Mouse (Mus musculus) mouse embryonic stem cell (cell line): ENCODE measurements around the gene Tnfaip2.

ENCODE experiments used
- in situ Hi-C, 2 experiments: fragments of 300-500 bp; cut with MboI; formaldehyde crosslinking; loops; 1 replicate in 1 of 2; 3 replicates in 1 of 2; pipeline ENCODE4 v1.14.3; 2019 to 2020; ENCODE audit warnings: low sequenced_read_pairs in 2 of 2, low pct_unique_long_range_greater_than_20kb in 1 of 2, mixed read lengths in 1 of 2; ENCODE audit not compliant: unreplicated experiment in 1 of 2

The Tnfaip2 gene

DNA sequence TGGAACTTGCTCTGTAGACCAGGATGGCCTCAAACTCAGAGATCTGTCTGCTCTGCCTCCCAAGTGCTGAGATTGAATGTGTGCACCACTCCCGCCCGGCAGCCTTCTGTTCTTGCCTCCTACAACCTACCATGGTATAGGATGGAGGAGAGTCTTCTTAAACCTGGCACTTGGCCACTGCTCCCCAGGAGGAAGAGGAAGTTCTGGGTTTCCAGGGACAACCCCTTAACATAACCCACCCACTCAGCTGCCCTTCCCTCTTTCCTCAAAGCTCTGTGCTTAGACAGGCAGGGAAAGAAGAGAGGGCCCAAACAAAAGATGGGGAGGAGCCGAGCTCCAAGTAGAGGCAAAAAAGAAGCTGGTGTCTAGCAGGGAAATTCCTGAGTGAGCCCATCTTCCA lies 746 bp upstream of the Tnfaip2 start:
- in situ Hi-C loops = no loop called here

DNA sequence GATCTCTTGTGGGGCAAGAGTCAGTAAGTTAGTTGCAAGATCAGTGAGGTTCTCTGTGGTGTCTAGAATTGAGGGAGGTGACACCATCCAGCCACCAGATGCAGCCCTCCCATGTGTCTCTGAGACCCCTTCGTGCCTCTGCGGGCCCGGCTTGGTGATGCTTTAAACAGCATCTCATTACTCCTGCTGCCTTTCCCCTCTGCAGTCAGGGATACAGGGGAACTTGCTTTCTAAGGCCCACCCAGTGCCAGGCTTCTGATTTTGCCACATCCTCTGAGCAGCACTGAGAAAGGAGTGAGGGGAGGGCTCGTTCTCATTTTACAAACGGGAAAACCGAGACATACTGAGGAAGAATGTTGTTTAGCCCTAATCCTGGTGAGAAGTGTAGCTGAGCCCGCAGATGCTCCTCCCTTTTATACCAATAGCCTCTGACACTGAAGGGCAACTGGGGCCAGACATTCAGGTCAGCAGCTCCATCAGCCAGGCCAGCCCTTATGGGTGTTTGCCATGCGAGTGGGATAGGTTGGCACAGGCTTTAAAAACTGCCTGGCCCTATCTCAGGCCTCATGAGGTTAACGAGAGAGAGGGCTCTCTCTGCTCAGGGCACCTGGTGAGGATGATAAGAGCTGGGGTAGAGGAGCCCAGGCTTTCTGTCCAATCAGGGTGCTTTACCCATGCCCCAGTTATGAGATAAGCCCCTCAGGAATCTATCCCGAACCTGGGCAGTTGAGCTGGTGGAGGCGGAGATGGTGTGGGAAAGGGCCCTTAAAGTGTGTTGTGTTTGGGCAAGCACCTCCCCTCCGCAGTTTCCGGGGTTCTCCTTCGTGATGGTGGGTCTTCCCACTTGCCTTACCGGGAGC lies 972 bp downstream of the Tnfaip2 start:
- in situ Hi-C loops = no loop called here

DNA sequence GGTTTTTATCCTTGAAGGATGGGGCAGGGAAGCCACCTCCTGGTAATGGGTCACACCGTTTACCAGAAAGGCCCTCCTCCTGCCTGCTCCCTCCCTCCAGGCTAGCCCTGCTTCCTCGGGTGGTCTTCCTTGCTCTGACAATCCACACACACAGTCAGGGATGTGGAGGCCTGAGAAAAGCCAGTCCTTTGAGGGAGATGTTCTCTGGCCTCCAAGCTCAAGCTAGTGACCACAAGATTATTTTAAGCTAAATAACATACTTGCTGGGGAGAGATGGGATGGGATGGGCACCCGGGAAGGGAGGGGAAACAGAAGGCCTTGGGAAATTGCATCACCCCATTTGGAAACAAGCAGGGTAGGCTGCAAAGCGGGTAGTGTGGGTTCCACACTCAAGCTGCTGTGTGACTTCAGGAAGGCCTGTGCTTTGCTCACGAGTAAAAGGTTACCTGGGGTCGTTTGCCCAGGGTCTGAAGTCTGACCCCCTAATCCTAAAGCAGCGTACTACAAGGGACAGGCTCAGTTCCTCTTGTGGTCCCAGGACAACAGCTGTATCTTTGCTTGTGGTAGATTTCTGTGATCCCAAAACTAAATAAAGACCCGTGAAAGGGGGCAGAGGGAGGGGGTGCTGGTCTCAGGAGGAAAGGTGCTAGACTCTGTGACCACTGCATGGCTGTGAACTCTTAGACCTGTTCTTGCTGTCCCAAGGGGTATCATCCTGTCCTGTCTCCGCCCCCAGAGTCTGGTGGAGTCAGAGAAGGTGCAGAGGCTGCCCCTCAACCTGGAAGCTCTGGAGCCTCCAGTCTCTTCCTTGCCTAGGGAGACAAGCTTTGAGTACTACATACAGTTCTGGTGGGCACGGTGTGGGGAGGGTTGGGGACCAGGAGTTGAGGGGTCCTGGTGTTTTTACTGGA lies 1.9 kb downstream of the Tnfaip2 start:
- in situ Hi-C loops = no loop called here

DNA sequence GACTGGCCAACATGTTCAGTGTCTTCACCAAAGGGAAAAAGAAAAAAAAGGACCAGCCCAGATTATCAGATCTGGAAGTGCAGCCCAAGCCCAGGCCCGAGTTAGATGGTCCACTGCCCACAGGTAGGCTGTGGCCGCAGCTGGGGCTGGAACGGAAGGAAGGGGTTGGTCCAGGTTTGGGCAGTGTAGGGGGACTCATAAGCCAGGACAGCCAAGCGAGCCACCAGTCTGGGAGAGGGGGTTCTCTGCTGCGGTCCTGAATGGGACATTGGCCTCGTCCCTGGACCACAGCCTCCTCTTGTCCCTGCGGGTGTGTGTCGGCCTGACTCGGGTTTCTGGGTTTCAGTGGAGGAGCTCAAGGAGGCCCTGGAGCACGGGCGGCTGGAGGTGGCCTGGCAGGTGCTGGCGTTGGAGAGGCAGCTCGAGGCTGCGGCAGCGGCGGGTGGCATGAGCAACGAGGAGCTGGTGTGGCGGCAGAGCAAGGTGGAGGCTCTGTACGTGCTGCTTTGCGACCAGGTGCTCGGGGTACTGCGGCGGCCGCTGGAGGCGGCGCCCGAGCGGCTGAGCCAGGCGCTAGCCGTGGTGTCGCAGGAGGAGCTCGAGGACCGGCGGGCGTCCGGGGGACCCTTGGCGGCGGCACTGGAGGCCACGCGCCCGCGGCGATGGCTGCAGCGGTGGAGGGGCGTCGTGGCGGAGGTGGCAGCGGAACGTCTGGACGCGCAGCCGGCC lies 3.1 kb downstream of the Tnfaip2 start:
- in situ Hi-C loops = no loop called here

DNA sequence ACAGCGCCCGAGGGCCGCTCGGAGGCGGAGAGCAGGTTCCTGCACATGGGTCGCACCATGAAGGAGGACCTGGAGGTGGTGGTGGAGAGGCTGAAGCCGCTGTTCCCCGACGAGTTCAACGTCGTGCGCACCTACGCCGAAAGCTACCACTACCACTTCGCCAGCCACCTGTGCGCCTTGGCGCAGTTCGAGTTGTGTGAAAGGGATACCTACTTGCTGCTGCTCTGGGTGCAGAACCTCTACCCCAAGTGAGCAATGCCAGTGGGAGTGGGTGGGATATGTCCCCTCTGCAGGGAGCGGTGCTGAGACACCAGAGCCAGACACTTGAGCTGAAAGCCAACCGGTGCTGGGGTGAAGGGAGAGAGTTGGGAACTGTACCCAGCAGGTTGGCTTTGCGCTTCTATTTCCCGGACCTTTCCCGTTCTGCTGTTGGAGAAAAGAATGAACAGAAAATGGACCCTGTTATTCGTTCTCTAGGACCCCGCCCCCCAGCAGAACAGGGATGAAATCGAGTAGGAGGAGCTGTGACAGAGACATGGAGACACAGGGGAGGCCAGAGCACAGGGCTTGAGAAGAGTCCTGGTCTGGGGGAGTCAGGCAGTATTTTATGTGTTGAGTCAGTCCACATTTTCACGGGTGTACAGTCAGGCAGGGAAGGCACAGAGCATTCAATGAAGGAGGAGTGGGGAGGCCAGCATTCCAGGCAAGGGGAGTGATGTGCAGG lies 3.8 kb downstream of the Tnfaip2 start:
- in situ Hi-C loops = no loop called here

DNA sequence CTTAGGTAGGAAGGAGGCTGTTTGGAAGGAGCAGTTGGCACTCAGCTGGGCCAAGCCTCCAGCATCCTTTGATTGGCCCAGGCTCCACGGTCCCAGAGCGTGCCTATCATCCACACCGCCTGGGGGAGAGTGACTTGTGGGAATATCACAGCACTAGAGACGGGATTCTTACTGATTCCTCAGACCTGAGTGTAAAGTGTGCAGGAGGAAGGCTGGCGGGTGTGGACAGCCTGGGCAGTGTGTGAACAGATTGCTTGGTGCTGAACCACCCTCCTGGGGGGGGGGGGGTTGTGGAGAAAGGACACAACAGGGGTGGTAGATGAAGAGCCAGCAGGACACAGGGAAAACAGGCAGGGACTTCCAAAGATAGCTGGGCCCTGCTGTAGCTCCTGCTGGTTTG lies 4.5 kb downstream of the Tnfaip2 start:
- in situ Hi-C loops = no loop called here

DNA sequence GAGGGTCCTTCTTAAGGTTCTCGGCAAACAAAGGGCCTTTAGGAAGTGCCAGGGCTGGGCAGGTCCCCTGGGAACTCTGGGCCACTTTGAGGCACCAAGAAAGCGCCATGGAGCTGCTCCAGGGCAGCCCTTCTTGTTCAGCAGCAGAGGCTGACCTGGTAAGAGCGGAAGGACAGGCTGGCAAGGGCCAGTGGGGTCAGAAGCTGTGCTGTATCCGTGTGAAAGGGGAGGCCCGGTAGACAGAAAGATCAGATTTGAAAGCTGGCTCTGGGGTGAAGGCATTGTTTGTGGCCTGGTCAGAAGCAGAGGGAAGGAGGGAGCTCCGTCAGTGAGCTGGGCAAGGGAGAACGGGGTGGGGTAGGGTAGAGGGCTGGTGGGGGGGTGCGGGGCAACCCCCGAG lies 5.1 kb downstream of the Tnfaip2 start:
- in situ Hi-C loops = no loop called here

DNA sequence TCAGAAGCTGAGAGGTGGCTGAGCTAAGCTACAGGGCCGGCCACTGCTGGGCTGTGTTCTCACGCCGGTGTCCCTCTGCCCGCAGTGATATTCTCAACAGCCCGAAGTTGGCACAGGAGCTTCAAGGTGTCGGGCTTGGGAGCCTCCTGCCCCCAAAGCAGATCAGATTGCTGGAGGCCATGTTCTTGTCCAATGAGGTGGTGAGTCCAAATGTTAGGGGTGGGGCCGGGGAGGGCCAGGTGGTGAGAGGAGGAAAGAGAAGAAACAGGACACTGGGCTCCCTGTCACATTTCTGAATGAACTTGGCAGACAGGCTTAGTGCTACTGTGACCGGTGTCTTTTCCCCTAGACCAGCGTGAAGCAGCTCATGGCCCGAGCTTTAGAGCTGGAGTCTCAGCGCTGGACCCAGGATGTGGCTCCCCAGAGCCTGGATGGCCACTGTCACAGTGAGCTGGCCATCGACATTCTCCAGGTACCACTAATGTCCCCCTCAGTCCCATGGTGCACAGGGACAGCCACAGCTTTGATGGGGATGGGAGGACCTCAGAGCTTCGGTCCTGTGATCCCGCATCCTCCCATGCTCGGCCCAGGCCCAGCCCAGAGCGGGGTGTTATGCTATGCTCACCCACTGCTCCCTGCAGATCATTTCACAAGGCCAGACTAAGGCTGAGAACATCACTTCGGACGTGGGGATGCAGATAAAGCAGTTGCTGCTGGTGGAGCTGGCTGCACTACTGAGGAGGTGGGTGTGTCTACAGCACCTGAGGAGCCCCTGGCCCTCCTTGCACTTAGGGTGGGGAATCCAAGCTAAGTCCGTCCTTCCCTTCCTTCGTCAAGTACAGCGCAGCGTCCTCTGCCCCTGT lies 5.9 kb downstream of the Tnfaip2 start:
- in situ Hi-C loops = no loop called here

DNA sequence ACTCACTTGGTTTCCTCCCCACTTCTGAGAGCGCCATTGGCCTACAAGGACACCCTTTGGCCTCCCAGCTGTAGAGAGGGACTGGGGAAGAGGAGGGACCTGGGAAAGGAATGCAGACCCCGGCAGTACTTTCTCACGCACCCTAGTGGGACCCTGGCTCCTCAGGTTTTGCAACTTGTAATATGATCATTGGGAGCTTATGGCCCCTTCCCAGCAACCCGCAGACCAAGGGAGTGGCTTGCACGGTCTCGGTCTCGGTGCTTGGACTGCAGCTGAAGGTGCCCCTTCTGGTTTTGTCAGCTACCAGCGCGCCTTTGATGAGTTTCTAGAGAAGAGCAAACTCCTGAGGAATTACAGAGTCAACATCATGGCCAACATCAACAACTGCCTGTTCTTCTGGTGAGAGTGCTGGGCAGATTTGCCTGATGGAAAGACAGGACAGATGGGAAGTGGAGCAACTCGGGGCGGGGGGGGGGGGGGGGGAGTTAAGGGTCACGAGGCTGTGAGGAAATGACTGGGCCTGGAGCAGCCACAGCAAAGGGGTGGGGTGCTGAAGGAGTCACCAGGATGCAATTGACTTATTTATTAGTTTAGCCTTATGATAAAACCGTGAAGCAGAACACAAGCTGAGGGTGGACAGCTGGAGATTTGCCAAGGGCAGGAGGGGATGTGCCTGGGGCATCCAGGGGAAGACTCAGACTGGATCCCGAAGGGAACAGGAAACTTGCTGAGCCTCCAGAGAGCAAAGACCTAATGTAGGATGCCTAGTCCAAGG lies 6.8 kb downstream of the Tnfaip2 start:
- in situ Hi-C loops = no loop called here

DNA sequence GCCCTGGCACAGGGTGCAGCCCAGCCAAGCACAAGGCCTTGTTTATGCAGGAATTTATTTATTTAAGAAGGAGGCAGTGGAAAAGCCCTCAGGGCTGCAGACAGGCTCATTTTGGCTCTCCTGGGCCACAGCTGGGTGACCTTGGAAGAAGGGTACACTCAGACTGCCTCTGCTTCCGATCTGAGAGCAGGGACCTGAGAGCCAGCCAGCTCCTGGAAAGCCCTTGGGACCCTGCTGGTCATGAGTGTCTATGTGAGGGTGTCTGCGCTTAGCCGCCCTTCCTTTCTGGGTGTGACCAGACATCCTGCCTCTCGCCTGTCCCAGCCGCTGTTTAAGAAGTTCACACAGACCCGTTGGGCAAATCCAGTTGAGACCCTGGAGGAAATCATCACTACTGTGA lies 8.1 kb downstream of the Tnfaip2 start:
- in situ Hi-C loops = no loop called here

DNA sequence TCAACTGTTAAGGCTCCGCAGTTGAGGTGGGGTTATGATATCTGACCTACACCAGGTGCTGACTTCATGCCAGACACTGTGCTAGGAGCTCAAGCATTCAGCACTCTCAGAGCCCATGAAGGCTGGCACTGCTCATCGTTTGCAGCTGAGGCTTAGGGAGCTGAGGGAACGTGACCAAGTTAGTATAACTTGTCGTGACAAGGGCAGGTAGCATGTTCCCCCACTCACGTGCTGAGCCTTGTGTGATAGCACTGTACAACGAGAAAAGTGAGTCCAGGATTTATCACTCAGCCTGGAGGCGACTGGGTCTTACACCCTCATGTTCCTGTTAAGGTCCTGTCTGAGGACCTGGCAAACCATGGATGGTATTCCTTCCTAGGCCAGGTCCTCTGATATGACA lies 9.3 kb downstream of the Tnfaip2 start:
- in situ Hi-C loops = no loop called here

DNA sequence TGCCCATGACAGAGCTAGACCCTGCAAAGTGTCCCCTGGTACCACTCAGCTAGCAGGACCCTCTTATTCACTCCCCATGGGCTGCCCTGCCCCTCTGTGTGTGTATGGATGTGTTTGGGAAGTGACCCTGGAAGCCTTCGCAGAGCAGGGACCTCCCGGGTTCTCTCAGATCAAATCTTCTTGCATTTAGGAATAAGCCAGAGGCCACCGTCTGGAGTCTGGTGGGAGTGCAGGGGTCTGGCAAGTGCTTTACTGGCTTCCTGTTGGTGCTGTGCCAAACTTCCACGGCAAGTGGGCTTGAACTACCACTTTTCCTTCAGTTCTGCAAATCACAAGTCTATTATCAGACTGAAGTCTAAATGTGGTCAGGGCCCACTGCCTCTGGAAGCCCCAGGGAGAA lies 11.8 kb downstream of the Tnfaip2 start:
- in situ Hi-C loops = no loop called here

DNA sequence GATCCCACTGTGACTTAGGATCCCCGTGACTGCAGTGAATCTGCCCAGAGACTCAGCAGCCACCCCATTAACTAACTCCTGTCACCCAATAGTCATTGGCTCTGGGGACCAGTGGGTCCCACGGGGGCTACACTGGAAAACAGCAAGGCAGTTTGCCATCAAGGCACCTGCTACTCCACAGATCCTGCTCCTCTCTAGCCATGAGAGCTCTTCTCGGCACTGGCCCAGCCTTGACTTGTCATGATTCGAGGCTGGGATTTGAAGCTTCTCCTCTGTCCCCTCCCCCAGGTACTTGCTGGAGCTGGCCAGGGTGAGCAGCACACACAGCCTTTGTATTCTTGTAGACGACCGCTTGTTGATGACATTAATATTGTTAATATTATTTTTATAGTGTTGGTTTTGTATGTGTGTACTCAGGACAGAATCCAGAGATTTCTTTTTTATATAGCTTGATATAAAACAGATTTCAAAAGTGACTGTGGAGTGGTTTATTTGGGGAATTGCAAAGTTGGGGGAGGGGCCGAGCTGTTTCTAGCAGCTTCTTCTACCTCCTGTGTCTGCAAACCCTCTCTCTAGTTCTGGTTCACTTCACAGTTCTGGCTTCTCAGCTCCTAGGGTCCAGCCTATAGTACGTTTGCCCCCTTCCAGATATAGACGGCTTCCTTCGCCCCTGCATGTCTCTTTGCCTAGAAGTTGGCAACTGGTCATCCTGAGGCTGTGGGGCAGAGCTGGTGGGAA lies 12.4 kb downstream of the Tnfaip2 start:
- in situ Hi-C loops = no loop called here

DNA sequence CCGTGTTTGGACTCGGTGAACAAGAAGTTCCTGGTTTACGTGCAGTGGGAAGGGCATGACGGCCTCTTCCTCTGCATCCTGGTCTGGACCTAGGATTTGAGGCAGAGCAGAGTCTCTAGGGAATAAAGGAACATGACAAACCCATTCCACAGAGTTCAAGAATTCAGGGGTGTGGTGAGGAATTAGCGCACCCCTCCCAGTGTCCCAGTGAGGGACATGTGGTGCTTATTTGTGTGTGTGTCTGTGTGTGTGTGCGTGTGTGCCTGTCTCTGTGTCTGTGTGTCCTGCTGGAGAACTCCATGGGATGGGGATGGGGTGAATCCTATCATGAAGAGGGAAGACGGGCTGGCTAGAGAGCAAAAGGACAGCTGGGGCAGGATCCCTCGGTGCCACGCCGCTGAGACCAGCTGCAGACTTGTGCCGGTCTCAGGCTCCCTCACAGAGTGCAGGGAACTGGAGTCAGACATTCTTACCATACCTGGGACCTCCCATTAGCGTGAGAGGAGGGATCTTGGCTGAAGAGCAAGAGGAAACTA lies 13.1 kb downstream of the Tnfaip2 start:
- in situ Hi-C loops = no loop called here

DNA sequence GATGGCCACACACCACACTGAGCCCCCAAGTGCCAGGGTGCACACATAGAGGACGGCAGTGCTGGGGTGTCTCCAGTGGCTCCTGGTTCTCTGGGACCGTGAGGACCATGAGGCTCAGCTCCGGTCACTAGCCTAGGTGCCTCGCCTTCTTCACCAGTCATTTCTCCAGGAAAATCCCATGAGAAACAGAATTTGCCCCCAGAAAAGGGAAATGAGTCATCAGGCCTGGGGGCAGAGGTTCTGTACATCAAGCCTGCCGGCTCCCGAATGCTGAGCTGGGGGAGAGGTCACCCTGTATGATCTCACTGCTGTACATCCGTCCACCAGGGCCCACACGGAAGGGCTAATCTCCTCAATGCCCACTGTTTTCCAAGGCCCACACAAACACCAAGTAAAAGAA lies 13.6 kb downstream of the Tnfaip2 start:
- in situ Hi-C loops = no loop called here

DNA sequence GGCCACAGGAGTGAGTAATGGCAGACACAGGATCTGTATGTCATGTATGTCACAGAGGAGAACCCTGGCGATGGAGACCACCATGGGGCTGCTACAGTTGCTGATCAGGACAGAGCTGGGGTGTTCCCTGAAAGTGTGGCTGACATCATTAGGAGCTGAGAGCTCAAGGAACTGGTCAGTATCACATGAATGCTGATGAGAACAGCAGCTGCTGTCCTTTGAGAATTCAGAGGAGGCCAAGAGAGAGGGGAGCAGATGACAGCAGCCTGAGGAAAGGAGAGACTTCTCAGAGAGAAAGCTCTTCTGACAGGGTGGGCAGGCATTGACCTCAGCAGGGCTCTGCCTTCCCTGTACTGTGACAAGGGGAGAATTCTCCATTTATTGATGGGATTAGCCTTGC lies 15.5 kb downstream of the Tnfaip2 start:
- in situ Hi-C loops = no loop called here
